Mouse (Mus musculus): Measurements from ENCODE around the gene Arid5b.

The Arid5b gene
- long read RNA-seq, experiment 1, partial matches to known transcripts = 4 of 6 reads
- long read RNA-seq, experiment 1, other reads (novel, unspliced or antisense) = 2 of 6 reads
- long read RNA-seq, experiment 2, partial matches to known transcripts = 16 of 20 reads
- long read RNA-seq, experiment 2, other reads (novel, unspliced or antisense) = 4 of 20 reads

- intact Hi-C loops (cut with DNase I) = loop anchor here (5.0 kb wide), 1 partner anchor 41 kb away; no protein-coding TSS in a partner anchor
These were observed at the start of gene Arid5b for GRCm38 (mm10) chr10:68278632-68279361. Gene Arid5b (minus strand): TSS chr10:68278740.

- intact Hi-C loops (cut with DNase I) = no loop called here
These were observed 46.8 kb upstream of the Arid5b start for GRCm38 (mm10) chr10:68325378-68325777.

GRCm38 (mm10) chr10:68324061-68324460 lies 45.5 kb upstream of the Arid5b start:
- intact Hi-C loops (cut with DNase I) = no loop called here

- intact Hi-C loops (cut with DNase I) = no loop called here
These were observed 44.6 kb upstream of the Arid5b start for GRCm38 (mm10) chr10:68323167-68323566.

- intact Hi-C loops (cut with DNase I) = no loop called here
These were observed 42.4 kb upstream of the Arid5b start for GRCm38 (mm10) chr10:68320986-68321385.

- intact Hi-C loops (cut with DNase I) = no loop called here
These were observed 42.0 kb upstream of the Arid5b start for GRCm38 (mm10) chr10:68320496-68320895.

GRCm38 (mm10) chr10:68319438-68319837 lies 40.9 kb upstream of the Arid5b start:
- intact Hi-C loops (cut with DNase I) = no loop called here

- intact Hi-C loops (cut with DNase I) = no loop called here
These were observed 40.0 kb upstream of the Arid5b start for GRCm38 (mm10) chr10:68318438-68318979.

- intact Hi-C loops (cut with DNase I) = no loop called here
These were observed 34.2 kb upstream of the Arid5b start for GRCm38 (mm10) chr10:68312734-68313133.

- intact Hi-C loops (cut with DNase I) = no loop called here
These were observed 22.5 kb upstream of the Arid5b start for GRCm38 (mm10) chr10:68301013-68301412.

GRCm38 (mm10) chr10:68289465-68289864 lies 10.9 kb upstream of the Arid5b start:
- intact Hi-C loops (cut with DNase I) = no loop called here

- intact Hi-C loops (cut with DNase I) = loop anchor here (5.0 kb wide), 2 partner anchors 135 to 280 kb away; no protein-coding TSS in a partner anchor
These were observed 4.2 kb upstream of the Arid5b start for GRCm38 (mm10) chr10:68282466-68283391.

- intact Hi-C loops (cut with DNase I) = loop anchor here (5.0 kb wide), 2 partner anchors 134 to 279 kb away; no protein-coding TSS in a partner anchor
These were observed 3.2 kb upstream of the Arid5b start for GRCm38 (mm10) chr10:68281775-68282106.

- intact Hi-C loops (cut with DNase I) = loop anchor here (5.0 kb wide), 2 partner anchors 134 to 279 kb away; no protein-coding TSS in a partner anchor
These were observed 2.7 kb upstream of the Arid5b start for GRCm38 (mm10) chr10:68281076-68281774.

GRCm38 (mm10) chr10:68279516-68280501 lies 1.3 kb upstream of the Arid5b start:
- intact Hi-C loops (cut with DNase I) = loop anchor here (5.0 kb wide), 3 partner anchors 43 to 278 kb away; no protein-coding TSS in a partner anchor

- intact Hi-C loops (cut with DNase I) = loop anchor here (5.0 kb wide), 1 partner anchor 40 kb away; no protein-coding TSS in a partner anchor
These were observed 829 bp downstream of the Arid5b start for GRCm38 (mm10) chr10:68277671-68278151.

GRCm38 (mm10) chr10:68276976-68277441 lies 1.5 kb downstream of the Arid5b start:
- intact Hi-C loops (cut with DNase I) = loop anchor here (5.0 kb wide), 1 partner anchor 40 kb away; no protein-coding TSS in a partner anchor

GRCm38 (mm10) chr10:68276350-68276975 lies 2.1 kb downstream of the Arid5b start:
- intact Hi-C loops (cut with DNase I) = loop anchor here (5.0 kb wide), 1 partner anchor 39 kb away; no protein-coding TSS in a partner anchor

All from adrenal gland (tissue).